Mouse (Mus musculus): Measurements from ENCODE around the gene Ubqln1. TPM values are rescaled to one million over a fixed set of nuclear protein-coding genes. Genes with fewer than 3 reads are reported as not detected.

The Ubqln1 gene
- polyA plus RNA-seq, 1 experiment from 2014 or later: 85.6 TPM

DNA sequence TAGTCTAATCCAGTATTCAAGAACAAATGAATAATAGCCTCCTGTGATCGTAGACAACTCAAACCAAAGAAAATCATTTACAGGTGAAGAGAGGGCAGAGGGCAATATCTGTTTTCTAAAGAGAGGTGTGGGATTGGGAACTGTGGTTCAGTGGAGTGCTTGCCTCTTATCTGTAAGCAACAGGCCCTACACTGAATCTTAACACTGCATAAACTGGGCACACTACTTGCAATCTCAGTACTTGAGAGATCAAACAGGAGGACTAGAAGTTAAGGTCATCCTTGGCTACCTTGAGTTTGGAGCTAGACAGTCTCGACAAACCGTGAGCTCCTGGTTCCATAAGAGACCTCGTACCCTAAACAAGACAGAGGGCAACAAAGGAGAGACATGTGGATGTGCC lies 9.4 kb downstream of the Ubqln1 start:
- H3K36me3 ChIP-seq (ENCODE audit: control insufficient read depth, insufficient read depth, low read length): no peaks in the 10 kb centered on the region
- H3K4me1 ChIP-seq (replicated peaks; ENCODE audit: control insufficient read depth, insufficient read depth, low read length): 0 out of 2 replicates have a peak, but pooled peaks cover 4% of the 10 kb centered on the region
- no peak overlapping the region for H3K4me3 ChIP-seq (ENCODE audit: low read depth, low read length)
- 86% methylated on average over 4 of the region's 4 CpGs for WGBS
- DNase-seq (ENCODE audit: low spot score) (no peak), ATAC-seq (replicated peaks; ENCODE audit: low FRiP score, low TSS enrichment, low read depth) (no peak)
- no peak overlapping the region for H3K9ac ChIP-seq (ENCODE audit: low read length)
- no peak overlapping the region for H3K4me2 ChIP-seq (ENCODE audit: low read length)
- H3K9me3 ChIP-seq (ENCODE audit: control insufficient read depth, low read length): no peaks in the 10 kb centered on the region
- no peaks in the 10 kb centered on the region for H3K27me3 ChIP-seq (replicated peaks; ENCODE audit: control insufficient read depth, insufficient read depth, low read length)
- no peak overlapping the region for H3K27ac ChIP-seq (ENCODE audit: low read depth)

GRCm38 (mm10) chr13:58204986-58205385 lies 10.5 kb downstream of the Ubqln1 start:
- WGBS: 63% methylated on average over 4 of the region's 4 CpGs
- ATAC-seq (replicated peaks; ENCODE audit: low FRiP score, low TSS enrichment, low read depth): no peak
- no peak overlapping the region for H3K4me2 ChIP-seq (ENCODE audit: low read length)

DNA sequence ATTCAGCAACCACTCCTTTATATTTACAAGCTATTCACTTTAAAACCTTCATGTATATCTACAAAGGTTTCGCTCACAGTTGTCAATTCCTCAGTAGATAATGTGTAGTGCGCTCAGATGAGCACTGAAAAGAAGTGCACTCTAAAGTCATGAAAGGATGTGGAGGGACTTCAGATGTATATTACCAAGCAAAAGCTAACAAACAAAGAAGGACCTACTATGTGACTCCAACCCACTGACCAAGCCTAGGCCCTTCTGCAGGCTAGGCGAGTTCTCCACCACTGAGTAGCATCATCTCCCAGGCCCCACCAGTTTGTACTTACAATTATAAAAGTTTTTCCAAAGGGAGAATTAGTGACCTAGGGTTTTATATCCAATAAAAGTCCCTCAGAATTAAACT lies 11.3 kb downstream of the Ubqln1 start:
- H3K4me1 ChIP-seq (replicated peaks; ENCODE audit: control insufficient read depth, insufficient read depth, low read length): 0 out of 2 replicates have a peak, but pooled peaks cover 4% of the 10 kb centered on the region
- H3K9me3 ChIP-seq (ENCODE audit: control insufficient read depth, low read length): no peaks in the 10 kb centered on the region
- DNase-seq (ENCODE audit: low spot score) (no peak), ATAC-seq (replicated peaks; ENCODE audit: low FRiP score, low TSS enrichment, low read depth) (no peak)
- WGBS: 95% methylated on average over 3 of the region's 3 CpGs
- no peaks in the 10 kb centered on the region for H3K27me3 ChIP-seq (replicated peaks; ENCODE audit: control insufficient read depth, insufficient read depth, low read length)
- H3K4me3 ChIP-seq (ENCODE audit: low read depth, low read length): no peak overlapping the region
- H3K4me2 ChIP-seq (ENCODE audit: low read length): no peak overlapping the region
- no peaks in the 10 kb centered on the region for H3K36me3 ChIP-seq (ENCODE audit: control insufficient read depth, insufficient read depth, low read length)
- no peak overlapping the region for H3K9ac ChIP-seq (ENCODE audit: low read length)
- H3K27ac ChIP-seq (ENCODE audit: low read depth): no peak overlapping the region

More at GRCm38 (mm10) chr13:58204986-58205385, 10.5 kb downstream of the Ubqln1 start:
- no peak for DNase-seq (ENCODE audit: low spot score)
- H3K36me3 ChIP-seq (ENCODE audit: control insufficient read depth, insufficient read depth, low read length): no peaks in the 10 kb centered on the region
- H3K4me1 ChIP-seq (replicated peaks; ENCODE audit: control insufficient read depth, insufficient read depth, low read length): 0 out of 2 replicates have a peak, but pooled peaks cover 4% of the 10 kb centered on the region
- H3K9me3 ChIP-seq (ENCODE audit: control insufficient read depth, low read length): no peaks in the 10 kb centered on the region
- H3K4me3 ChIP-seq (ENCODE audit: low read depth, low read length): no peak overlapping the region
- no peak overlapping the region for H3K27ac ChIP-seq (ENCODE audit: low read depth)
- H3K27me3 ChIP-seq (replicated peaks; ENCODE audit: control insufficient read depth, insufficient read depth, low read length): no peaks in the 10 kb centered on the region
- no peak overlapping the region for H3K9ac ChIP-seq (ENCODE audit: low read length)

GRCm38 (mm10) chr13:58202903-58203302 lies 12.6 kb downstream of the Ubqln1 start:
- ATAC-seq (replicated peaks; ENCODE audit: low FRiP score, low TSS enrichment, low read depth) (no peak), DNase-seq (ENCODE audit: low spot score) (no peak)
- no peak overlapping the region for H3K27ac ChIP-seq (ENCODE audit: low read depth)
- no peaks in the 10 kb centered on the region for H3K27me3 ChIP-seq (replicated peaks; ENCODE audit: control insufficient read depth, insufficient read depth, low read length)
- peaks cover 3% of the 10 kb centered on the region; the same call in 1 of the 2 replicates for H3K36me3 ChIP-seq (ENCODE audit: control insufficient read depth, insufficient read depth, low read length)
- H3K4me3 ChIP-seq (ENCODE audit: low read depth, low read length): no peak overlapping the region
- H3K9me3 ChIP-seq (ENCODE audit: control insufficient read depth, low read length): no peaks in the 10 kb centered on the region
- no peaks in the 10 kb centered on the region for H3K4me1 ChIP-seq (replicated peaks; ENCODE audit: control insufficient read depth, insufficient read depth, low read length)
- H3K9ac ChIP-seq (ENCODE audit: low read length): no peak overlapping the region
- no peak overlapping the region for H3K4me2 ChIP-seq (ENCODE audit: low read length)
- WGBS: 95% methylated on average over 1 of the region's 1 CpGs

DNA sequence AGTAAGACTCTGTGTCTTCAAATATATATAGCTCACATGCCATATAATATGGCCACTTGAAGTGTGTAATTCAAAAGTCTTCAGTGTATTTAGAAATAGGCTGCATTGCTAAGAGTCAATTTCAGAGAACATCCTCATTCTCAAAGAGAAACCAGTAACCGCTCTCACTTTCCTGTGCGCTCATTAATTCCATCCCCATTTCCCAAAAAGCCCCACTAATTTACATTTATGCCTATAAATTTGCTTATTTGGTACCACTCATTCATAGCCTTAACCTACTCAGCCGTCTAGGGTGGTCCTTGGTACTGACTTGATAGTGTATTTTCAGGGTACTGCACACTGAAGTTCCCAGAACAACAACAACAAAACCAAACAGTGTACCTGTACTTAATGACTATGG lies 13.5 kb downstream of the Ubqln1 start:
- Histone ChIP-seq H3K4me2 (ENCODE audit: low read length) (no peak overlapping the region), H3K27me3 (replicated peaks; ENCODE audit: control insufficient read depth, insufficient read depth, low read length) (no peaks in the 10 kb centered on the region), H3K9ac (ENCODE audit: low read length) (no peak overlapping the region), H3K4me3 (ENCODE audit: low read depth, low read length) (no peak overlapping the region), H3K27ac (ENCODE audit: low read depth) (no peak overlapping the region), H3K36me3 (ENCODE audit: control insufficient read depth, insufficient read depth, low read length) (peaks cover 11% of the 10 kb centered on the region; the same call in 1 of the 2 replicates), H3K4me1 (replicated peaks; ENCODE audit: control insufficient read depth, insufficient read depth, low read length) (no peaks in the 10 kb centered on the region), H3K9me3 (ENCODE audit: control insufficient read depth, low read length) (no peaks in the 10 kb centered on the region)
- DNase-seq (ENCODE audit: low spot score): no peak
- ATAC-seq (replicated peaks; ENCODE audit: low FRiP score, low TSS enrichment, low read depth): no peak
- WGBS: 90% methylated on average over 3 of the region's 3 CpGs

- Histone ChIP-seq H3K9ac (ENCODE audit: low read length) (no peak overlapping the region), H3K9me3 (ENCODE audit: control insufficient read depth, low read length) (no peaks in the 10 kb centered on the region), H3K4me2 (ENCODE audit: low read length) (no peak overlapping the region), H3K27ac (ENCODE audit: low read depth) (no peak overlapping the region), H3K36me3 (ENCODE audit: control insufficient read depth, insufficient read depth, low read length) (peaks cover 17% of the 10 kb centered on the region; the same call in 1 of the 2 replicates), H3K27me3 (replicated peaks; ENCODE audit: control insufficient read depth, insufficient read depth, low read length) (no peaks in the 10 kb centered on the region), H3K4me1 (replicated peaks; ENCODE audit: control insufficient read depth, insufficient read depth, low read length) (no peaks in the 10 kb centered on the region), H3K4me3 (ENCODE audit: low read depth, low read length) (no peak overlapping the region)
- no peak for ATAC-seq (replicated peaks; ENCODE audit: low FRiP score, low TSS enrichment, low read depth)
- DNase-seq (ENCODE audit: low spot score): no peak
- WGBS: 89% methylated on average over 6 of the region's 6 CpGs
Observed at GRCm38 (mm10) chr13:58201343-58201742, 14.1 kb downstream of the Ubqln1 start.

- Histone ChIP-seq H3K27me3 (replicated peaks; ENCODE audit: control insufficient read depth, insufficient read depth, low read length) (no peaks in the 10 kb centered on the region), H3K27ac (ENCODE audit: low read depth) (no peak overlapping the region), H3K4me3 (ENCODE audit: low read depth, low read length) (no peak overlapping the region), H3K36me3 (ENCODE audit: control insufficient read depth, insufficient read depth, low read length) (peaks cover 43% of the 10 kb centered on the region), H3K4me2 (ENCODE audit: low read length) (no peak overlapping the region), H3K9ac (ENCODE audit: low read length) (no peak overlapping the region), H3K4me1 (replicated peaks; ENCODE audit: control insufficient read depth, insufficient read depth, low read length) (no peaks in the 10 kb centered on the region), H3K9me3 (ENCODE audit: control insufficient read depth, low read length) (no peaks in the 10 kb centered on the region)
- DNase-seq (ENCODE audit: low spot score) (no peak), ATAC-seq (replicated peaks; ENCODE audit: low FRiP score, low TSS enrichment, low read depth) (no peak)
- WGBS: 87% methylated on average over 7 of the region's 7 CpGs
Observed at GRCm38 (mm10) chr13:58197981-58198640, 17.3 kb downstream of the Ubqln1 start.

GRCm38 (mm10) chr13:58197211-58197610 lies 18.2 kb downstream of the Ubqln1 start:
- Histone ChIP-seq H3K9me3 (ENCODE audit: control insufficient read depth, low read length) (no peaks in the 10 kb centered on the region), H3K27ac (ENCODE audit: low read depth) (no peak overlapping the region), H3K4me2 (ENCODE audit: low read length) (no peak overlapping the region), H3K4me3 (ENCODE audit: low read depth, low read length) (no peak overlapping the region), H3K36me3 (ENCODE audit: control insufficient read depth, insufficient read depth, low read length) (peaks cover 52% of the 10 kb centered on the region), H3K27me3 (replicated peaks; ENCODE audit: control insufficient read depth, insufficient read depth, low read length) (no peaks in the 10 kb centered on the region), H3K9ac (ENCODE audit: low read length) (no peak overlapping the region), H3K4me1 (replicated peaks; ENCODE audit: control insufficient read depth, insufficient read depth, low read length) (no peaks in the 10 kb centered on the region)
- DNase-seq (ENCODE audit: low spot score) (no peak), ATAC-seq (replicated peaks; ENCODE audit: low FRiP score, low TSS enrichment, low read depth) (no peak)
- 75% methylated on average over 3 of the region's 3 CpGs for WGBS

DNA sequence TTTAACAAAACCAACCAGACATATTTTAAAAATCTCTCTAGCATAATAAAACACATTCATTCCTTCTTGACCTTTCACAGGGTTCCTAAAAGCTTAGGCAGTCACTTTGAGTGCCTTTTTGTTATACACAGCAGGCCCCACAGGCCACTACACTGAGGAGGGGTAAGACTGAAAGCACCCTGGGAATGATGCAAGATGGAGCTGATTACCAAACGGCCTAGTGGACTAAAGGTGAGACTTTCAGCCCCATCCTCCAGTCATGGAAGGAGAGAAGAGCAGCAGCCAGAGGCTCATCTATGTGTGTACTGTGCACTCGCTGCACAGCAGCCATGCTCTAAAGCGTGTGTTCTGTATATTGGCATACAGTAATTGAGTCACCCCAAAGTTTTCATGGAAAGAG lies 20.5 kb downstream of the Ubqln1 start:
- Histone ChIP-seq H3K27ac (ENCODE audit: low read depth) (no peak overlapping the region), H3K4me1 (replicated peaks; ENCODE audit: control insufficient read depth, insufficient read depth, low read length) (no peaks in the 10 kb centered on the region), H3K4me2 (ENCODE audit: low read length) (no peak overlapping the region), H3K9me3 (ENCODE audit: control insufficient read depth, low read length) (no peaks in the 10 kb centered on the region), H3K27me3 (replicated peaks; ENCODE audit: control insufficient read depth, insufficient read depth, low read length) (no peaks in the 10 kb centered on the region), H3K4me3 (ENCODE audit: low read depth, low read length) (no peak overlapping the region), H3K9ac (ENCODE audit: low read length) (no peak overlapping the region), H3K36me3 (ENCODE audit: control insufficient read depth, insufficient read depth, low read length) (peaks cover 73% of the 10 kb centered on the region)
- 88% methylated on average over 3 of the region's 3 CpGs for WGBS
- DNase-seq (ENCODE audit: low spot score): no peak
- ATAC-seq (replicated peaks; ENCODE audit: low FRiP score, low TSS enrichment, low read depth): no peak

All from intestine, embryonic 14.5 days (tissue).